Mouse (Mus musculus) heart, adult 2 months (tissue): ENCODE data around the gene Cyp2d11.

Experiments used
- EP300 ChIP-seq: fragments of 200-500 bp; IDR thresholded peaks from 2 replicates; pipeline ENCODE4 v1.6.1; 2011; ENCODE audit warnings: low read depth, low read length, control low read depth; ENCODE audit not compliant: insufficient read depth
- POLR2A ChIP-seq: fragments of 200-500 bp; IDR thresholded peaks from 2 replicates; pipeline ENCODE4 v1.6.1; 2011; ENCODE audit warnings: mild to moderate bottlenecking, low read depth, low read length, control low read depth; ENCODE audit not compliant: insufficient read depth

- no peak for TF ChIP-seq EP300
- no peak for TF ChIP-seq POLR2A
Measured at GRCm38 (mm10) chr15:82423471-82423870, 29.6 kb upstream of the Cyp2d11 start.
